Mouse (Mus musculus) spleen, postnatal 14 days (tissue): ENCODE data around the gene Esp15.
"Not testable (repeated sequence)": the region's sequence is repeated elsewhere in the genome, so short reads cannot be mapped to it uniquely, and the experiment has no call there.

Experiments used
- DNase-seq, 2 experiments: peaks; one replicate each; pipeline ENCODE4 v3.0.0; 2021 to 2022; ENCODE audit warnings: low spot score in 2 of 2

Gene Esp15

DNA sequence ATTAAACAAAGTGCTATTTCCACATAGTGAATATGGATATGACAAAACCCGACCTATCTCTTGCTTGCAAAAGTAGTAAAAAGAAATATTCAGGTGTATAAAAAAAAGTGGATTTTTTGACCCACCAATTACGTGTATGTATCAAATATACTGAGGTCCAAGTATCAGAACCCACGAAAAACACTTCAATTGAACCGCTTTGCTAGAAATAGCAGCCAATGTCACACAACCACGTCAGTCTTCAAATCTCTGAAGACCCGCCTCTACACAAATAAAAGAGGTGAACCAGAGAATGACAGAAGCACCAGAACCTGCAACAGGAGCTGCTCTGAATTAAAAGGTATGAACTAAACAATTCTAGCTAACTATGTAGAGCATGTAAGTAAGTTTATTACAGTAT lies at the start of gene Esp15:
Gene Esp15, plus strand, starts transcription at position 301 of the 400 bp plus-strand sequence.
- not testable (repeated sequence) for DNase-seq

DNA sequence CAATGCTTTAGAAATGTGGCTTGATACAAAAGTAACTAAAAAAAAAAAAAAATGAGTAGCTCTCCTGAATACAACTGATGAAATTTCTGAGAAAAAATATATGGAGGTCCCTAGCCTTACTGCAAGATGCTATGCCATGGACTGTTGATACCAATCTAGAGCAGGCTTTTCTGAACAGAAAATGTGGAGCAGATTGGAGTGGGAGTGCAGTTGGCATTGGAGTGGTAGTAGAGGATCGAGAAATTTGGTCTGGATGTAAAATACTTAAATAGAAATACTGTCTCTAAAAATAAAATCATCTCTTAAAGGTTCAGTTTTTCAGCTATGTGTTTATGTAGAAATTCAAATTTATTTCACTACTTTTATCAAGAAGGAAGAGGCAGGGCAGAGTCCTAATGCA lies 49.2 kb upstream of the Esp15 start:
- DNase-seq, result no peak
